Mouse (Mus musculus): ENCODE data around the gene Tma7.

Tma7 gene

GRCm38 (mm10) chr9:109051651-109052489, 30.5 kb downstream of the Tma7 start:
- in situ Hi-C loops (cut with MboI, MseI), result loop anchor here (5.0 to 25.0 kb wide), 6 partner anchors 400 to 1860 kb away; partner anchors contain the start of genes Dalrd3 (in 1 of the 2), Fam240a (in 1 of the 2), Impdh2 (in 1 of the 2) and Ndufaf3 (in 1 of the 2)

GRCm38 (mm10) chr9:109051011-109051501, 31.3 kb downstream of the Tma7 start:
- in situ Hi-C loops (cut with MboI, MseI), result loop anchor here (5.0 to 25.0 kb wide), 6 partner anchors 399 to 1861 kb away; partner anchors contain the start of genes Dalrd3 (in 1 of the 2), Fam240a (in 1 of the 2), Impdh2 (in 1 of the 2) and Ndufaf3 (in 1 of the 2)

GRCm38 (mm10) chr9:109050674-109050997, 31.8 kb downstream of the Tma7 start:
- in situ Hi-C loops (cut with MboI, MseI), result loop anchor here (5.0 to 25.0 kb wide), 6 partner anchors 398 to 1862 kb away; partner anchors contain the start of genes Dalrd3 (in 1 of the 2), Fam240a (in 1 of the 2), Impdh2 (in 1 of the 2) and Ndufaf3 (in 1 of the 2)

GRCm38 (mm10) chr9:109049996-109050673, 32.3 kb downstream of the Tma7 start:
- in situ Hi-C loops (cut with MboI, MseI), result loop anchor here (5.0 to 25.0 kb wide), 6 partner anchors 398 to 1862 kb away; partner anchors contain the start of genes Dalrd3 (in 1 of the 2), Fam240a (in 1 of the 2), Impdh2 (in 1 of the 2) and Ndufaf3 (in 1 of the 2)

- in situ Hi-C loops (cut with MboI, MseI), result no loop called here
These were observed 33.1 kb downstream of the Tma7 start for GRCm38 (mm10) chr9:109049316-109049715.

GRCm38 (mm10) chr9:109046306-109046705, 36.1 kb downstream of the Tma7 start:
- in situ Hi-C loops (cut with MboI, MseI), result no loop called here

GRCm38 (mm10) chr9:109041351-109041750, 41.0 kb downstream of the Tma7 start:
- in situ Hi-C loops (cut with MboI, MseI), result no loop called here

- in situ Hi-C loops (cut with MboI, MseI), result no loop called here
These were observed 41.5 kb downstream of the Tma7 start for GRCm38 (mm10) chr9:109040906-109041305.

GRCm38 (mm10) chr9:109040216-109040615, 42.2 kb downstream of the Tma7 start:
- in situ Hi-C loops (cut with MboI, MseI), result no loop called here

- in situ Hi-C loops (cut with MboI, MseI), result no loop called here
These were observed 42.7 kb downstream of the Tma7 start for GRCm38 (mm10) chr9:109039681-109040080.

- in situ Hi-C loops (cut with MboI, MseI), result no loop called here
These were observed 43.5 kb downstream of the Tma7 start for GRCm38 (mm10) chr9:109038901-109039364.

GRCm38 (mm10) chr9:109038086-109038895, 44.1 kb downstream of the Tma7 start, which contains the start of gene Shisa5:
Gene Shisa5, plus strand, starts transcription at chr9:109038565.
- in situ Hi-C loops (cut with MboI, MseI), result no loop called here

- in situ Hi-C loops (cut with MboI, MseI), result no loop called here
These were observed 50.0 kb downstream of the Tma7 start for GRCm38 (mm10) chr9:109032435-109032834.

GRCm38 (mm10) chr9:109031686-109032085, 50.7 kb downstream of the Tma7 start:
- in situ Hi-C loops (cut with MboI, MseI), result no loop called here

GRCm38 (mm10) chr9:109031001-109031400, 51.4 kb downstream of the Tma7 start:
- in situ Hi-C loops (cut with MboI, MseI), result no loop called here

- in situ Hi-C loops (cut with MboI, MseI), result no loop called here
These were observed 52.1 kb downstream of the Tma7 start for GRCm38 (mm10) chr9:109030312-109030711.

- in situ Hi-C loops (cut with MboI, MseI), result no loop called here
These were observed 53.5 kb downstream of the Tma7 start for GRCm38 (mm10) chr9:109028919-109029318.

- in situ Hi-C loops (cut with MboI, MseI), result no loop called here
These were observed 54.0 kb downstream of the Tma7 start for GRCm38 (mm10) chr9:109028421-109028820.

- in situ Hi-C loops (cut with MboI, MseI), result no loop called here
These were observed 54.9 kb downstream of the Tma7 start for GRCm38 (mm10) chr9:109027521-109027920.
